Mouse (Mus musculus): ENCODE results near the gene Capza1.
"Not testable (repeated sequence)": the region's sequence is repeated elsewhere in the genome, so short reads cannot be mapped to it uniquely, and the experiment has no call there.

Capza1 gene

GRCm38 (mm10) chr3:104863786-104864650 lies at the start of gene Capza1, which contains the start of gene St7l:
TSS of gene Capza1 (minus strand) at chr3:104864505.
TSS of gene St7l (plus strand) at chr3:104864005.
- peak; percentile 92 to 96 for DNase-seq

GRCm38 (mm10) chr3:104909195-104909594 lies 44.9 kb upstream of the Capza1 start:
- DNase-seq = no peak

DNA sequence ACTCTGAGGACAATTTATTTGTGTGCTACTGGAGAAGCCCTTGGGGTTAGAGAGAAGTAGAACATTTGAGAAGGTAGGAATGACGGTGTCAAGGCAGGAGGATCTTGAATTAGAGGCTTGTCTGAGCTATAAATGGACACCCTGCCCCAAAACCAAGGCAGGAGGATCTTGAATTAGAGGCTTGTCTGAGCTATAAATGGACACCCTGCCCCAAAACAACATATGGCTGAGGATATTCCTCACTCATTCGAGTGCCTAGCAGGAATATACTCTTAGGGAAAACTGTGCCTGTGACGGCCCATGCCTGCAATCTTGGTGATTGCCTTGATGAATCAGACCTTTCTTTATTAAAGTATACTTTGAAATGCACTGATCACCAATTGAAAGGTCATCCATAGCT lies 41.7 kb upstream of the Capza1 start:
- no peak for DNase-seq

GRCm38 (mm10) chr3:104905389-104905788 lies 41.1 kb upstream of the Capza1 start:
- no peak for DNase-seq

DNA sequence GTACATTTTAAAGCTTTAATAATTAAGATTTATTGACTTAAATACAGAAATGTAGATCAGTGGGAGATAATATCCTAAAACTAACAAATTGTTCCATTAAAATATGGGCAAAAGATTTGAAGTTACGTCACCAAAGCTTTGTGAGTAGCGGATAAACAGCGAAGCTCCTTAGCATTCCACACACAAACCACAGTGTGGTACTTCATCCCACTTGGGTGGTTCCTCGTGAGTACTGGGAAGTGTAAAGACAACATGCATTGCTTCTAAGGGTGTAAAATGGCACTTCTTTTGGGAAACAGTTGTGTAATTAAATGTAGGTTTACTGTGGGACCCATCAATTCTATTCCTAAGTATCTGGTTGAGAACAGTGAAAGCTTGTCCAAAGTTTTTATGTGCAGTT lies 36.8 kb upstream of the Capza1 start:
- no peak for DNase-seq

DNA sequence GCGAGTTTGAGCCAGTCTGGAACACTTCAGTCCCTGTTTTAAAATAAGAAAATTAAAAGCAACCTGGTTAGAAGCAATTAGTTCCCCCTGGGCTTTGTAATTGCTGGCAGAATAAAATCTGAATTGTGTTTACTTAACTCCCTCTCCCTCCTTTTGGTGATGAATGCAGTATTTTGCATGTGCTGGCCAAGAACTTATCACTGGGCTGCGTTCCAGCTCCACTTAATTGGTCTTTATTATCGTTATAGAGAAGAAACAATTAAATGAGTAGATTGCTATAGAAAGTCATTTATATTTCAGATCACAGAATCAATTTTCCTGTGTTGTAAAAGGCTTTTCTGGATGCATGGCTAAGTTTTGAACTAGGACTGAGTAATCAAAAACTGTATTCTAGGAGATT lies 31.8 kb upstream of the Capza1 start:
- peak; percentile 7 to 11 for DNase-seq

- DNase-seq = no peak
These were observed 24.3 kb upstream of the Capza1 start for GRCm38 (mm10) chr3:104888585-104888984.

- DNase-seq = no peak
These were observed 5.3 kb upstream of the Capza1 start for GRCm38 (mm10) chr3:104869611-104870010.

DNA sequence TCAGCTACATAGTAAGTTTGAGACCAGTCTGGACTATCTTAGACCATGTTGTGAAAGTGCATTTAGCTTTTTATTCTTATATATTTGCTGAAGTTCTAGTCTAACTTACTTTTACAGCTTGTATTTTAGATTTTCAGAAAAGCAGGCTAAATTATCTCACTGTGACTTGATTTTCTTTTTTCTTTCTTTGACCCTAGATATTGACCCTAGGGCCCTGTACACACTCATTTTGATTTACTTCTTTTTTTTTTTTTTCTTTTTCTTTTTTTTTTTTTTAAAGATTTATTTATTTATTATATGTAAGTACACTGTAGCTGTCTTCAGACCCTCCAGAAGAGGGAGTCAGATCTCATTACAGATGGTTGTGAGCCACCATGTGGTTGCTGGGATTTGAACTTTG lies 2.4 kb upstream of the Capza1 start:
- not testable (repeated sequence) for DNase-seq

DNA sequence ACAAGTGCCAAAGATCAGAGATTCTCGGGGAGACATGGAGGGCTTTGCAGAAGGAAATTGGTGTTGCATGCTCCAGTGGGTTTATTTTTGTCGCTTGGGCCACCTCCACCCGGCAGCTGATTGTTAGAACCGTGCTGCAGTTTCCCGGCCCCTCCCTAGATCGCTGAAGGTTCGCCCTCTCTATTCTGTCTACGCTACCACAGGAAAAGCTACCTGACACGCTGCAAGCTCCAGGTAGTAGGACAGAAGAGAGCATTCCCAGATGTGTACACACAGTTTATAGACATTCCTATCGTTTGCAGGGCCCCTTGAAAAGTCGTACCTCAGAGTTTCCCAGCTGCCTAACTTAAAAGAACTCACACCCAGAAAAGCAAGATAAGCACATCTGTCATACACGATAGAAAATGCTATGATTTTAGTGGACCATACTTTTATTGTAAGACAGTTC lies 1.1 kb upstream of the Capza1 start:
- no peak for DNase-seq

GRCm38 (mm10) chr3:104864651-104865340 lies 491 bp upstream of the Capza1 start:
- peak; percentile 93 to 95 for DNase-seq

DNA sequence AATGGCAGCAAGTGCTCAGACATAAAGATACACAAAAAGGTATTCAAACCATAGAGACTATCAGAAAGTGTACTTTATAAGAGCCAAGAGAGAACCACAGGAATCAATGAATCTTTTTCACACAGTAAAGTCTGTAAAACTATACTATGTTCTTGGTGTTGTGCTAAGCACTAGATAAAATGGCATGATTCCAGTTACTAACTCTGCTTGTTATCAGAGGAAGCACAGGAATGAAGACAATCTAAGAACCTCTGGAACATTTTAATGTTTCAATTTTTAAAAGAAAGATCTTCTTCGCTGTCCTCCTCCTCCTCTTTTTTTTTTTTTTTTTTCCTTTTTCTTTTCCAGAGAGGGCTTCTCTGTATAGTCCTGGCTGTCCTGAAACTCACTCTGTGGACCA lies 5.7 kb downstream of the Capza1 start:
- DNase-seq = no peak

DNA sequence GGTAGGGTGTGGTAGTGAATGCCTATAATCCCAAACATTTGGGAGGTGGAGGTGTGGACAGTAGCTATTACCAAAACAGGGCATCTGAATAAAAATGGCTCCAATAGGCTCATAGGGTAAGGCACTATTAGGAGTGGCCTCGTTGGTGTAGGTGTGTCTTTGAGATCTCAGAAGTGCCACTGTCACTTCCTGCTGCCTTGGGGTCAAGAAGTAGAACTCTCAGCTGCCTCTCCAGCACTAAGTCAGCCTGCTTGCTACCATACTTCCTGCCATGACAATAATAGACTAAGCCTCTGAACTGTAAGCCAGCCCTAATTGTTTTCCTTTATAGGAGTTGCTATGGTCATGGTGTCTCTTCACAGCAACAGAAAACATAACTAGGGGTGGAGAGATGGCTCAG lies 8.2 kb downstream of the Capza1 start:
- no peak for DNase-seq

- no peak for DNase-seq
These were observed 9.4 kb downstream of the Capza1 start for GRCm38 (mm10) chr3:104854866-104855265.

GRCm38 (mm10) chr3:104854465-104854864 lies 9.8 kb downstream of the Capza1 start:
- no peak for DNase-seq

GRCm38 (mm10) chr3:104846601-104847000 lies 17.7 kb downstream of the Capza1 start:
- no peak for DNase-seq

- DNase-seq = no peak
These were observed 23.3 kb downstream of the Capza1 start for GRCm38 (mm10) chr3:104841049-104841448.

GRCm38 (mm10) chr3:104835797-104836196 lies 28.5 kb downstream of the Capza1 start:
- DNase-seq = no peak

DNA sequence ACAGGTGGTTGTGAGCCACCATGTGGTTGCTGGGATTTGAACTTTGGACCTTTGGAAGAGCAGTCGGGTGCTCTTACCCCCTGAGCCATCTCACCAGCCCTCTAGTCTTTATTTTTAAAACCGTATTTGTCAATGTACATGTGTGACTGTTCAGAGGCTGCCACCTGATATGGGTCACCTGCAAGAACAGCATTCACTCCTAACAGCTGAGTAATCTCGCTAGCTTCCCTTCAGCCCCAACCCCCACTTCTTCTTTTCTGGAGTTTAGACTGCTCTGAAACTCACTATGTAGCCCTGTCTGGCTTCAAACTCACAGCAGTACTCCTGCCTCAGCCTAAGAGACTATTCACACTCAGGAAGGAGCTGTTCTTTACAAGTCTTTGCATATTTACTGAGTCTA lies 41.9 kb downstream of the Capza1 start:
- no peak for DNase-seq

- no peak for DNase-seq
These were observed 43.9 kb downstream of the Capza1 start for GRCm38 (mm10) chr3:104820426-104820825.

DNA sequence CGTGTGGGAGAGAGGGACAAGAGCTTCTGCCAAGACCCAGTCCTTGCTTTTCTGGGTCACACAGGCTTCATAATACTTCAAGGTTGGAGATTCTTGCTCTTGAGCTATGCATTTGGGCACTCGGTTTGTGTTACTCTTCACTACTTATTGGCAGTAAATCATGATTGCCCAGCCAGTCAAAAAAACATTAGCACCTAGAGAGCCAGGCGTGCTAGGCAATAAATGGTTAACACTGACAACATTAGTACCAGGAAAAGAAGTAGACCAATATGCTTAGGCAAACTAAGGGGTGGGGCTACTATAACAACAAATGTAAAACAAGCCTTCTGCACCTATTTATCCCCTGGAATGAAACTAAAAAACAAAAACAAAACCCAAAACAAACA lies 45.6 kb downstream of the Capza1 start:
- DNase-seq = no peak

DNA sequence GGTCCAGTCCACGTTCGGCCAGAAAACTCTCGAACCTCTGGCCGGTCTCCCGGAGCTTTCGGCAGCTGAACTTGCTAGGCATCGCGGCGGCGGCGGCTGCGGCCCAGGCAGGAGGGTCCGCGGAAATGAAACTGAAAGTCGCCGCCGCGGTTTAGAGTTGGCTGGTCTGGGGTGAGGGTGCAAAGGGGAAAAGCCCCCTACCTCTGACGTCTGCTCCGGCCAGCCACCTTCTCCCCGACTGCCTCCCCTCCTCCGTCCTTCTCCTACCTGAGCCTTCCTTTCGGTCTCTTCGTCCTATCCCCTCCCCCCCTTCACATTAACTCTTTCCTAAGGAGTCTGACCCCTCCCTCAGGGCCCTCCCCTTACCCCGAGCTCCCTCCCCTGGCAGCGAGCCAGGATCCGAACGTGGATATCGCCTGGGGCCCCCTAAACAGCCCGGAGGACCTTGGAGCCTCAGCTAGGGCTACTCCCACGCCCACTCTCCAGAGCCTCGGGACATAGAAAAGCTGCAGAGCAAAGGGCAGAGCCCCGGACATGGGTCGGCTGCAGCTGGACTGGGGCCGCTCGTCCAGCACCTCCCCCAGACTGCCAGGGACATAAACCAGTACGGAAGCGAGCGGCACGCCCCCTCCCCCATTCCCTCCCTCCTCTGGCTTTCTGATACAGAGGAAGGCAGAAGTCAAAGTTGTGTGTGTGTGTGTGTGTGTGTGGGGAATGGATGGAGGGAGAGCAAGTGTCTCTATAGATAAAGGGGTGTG lies 46.1 kb downstream of the Capza1 start, which contains the start of gene Mov10:
TSS of gene Mov10 (minus strand) at position 573 of the 758 bp plus-strand sequence.
- peak; percentile 86 to 91 for DNase-seq

DNA sequence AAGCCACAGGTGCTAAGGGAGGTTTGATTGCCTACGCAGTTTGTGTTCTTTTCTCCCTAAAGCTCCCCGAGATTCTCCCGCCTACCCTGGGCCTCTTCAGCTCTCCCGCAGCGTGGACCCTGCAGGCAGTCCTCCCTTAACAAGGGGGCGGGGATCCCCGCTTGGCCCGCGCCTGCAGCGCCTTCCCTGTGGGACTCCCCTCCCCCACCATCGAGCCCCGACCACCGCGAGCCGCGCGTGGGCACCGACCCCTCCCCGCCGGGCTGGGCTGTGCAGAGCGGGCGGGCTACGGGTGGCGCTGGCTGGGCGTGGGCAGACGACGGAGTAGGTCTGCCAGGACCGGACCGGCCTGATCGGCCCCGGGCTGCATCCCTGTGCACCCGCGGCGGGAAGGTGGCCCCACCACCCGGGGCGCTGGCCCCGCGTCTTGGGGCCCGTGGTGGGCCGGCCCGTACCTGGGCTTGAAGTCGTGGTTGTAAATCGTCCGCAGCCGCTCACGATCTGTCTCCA lies 46.8 kb downstream of the Capza1 start:
- peak; percentile 74 to 84 for DNase-seq

All from kidney, postnatal 4 days (tissue).